Mouse (Mus musculus): ENCODE data around the gene Ing2. TPM values are rescaled to one million over a fixed set of nuclear protein-coding genes. Genes with fewer than 3 reads are reported as not detected.

Gene Ing2
- polyA plus RNA-seq, 1 experiment from 2014 or later, result 10.9 TPM

GRCm38 (mm10) chr8:47642514-47643064 is 32.8 kb downstream of the Ing2 start:
- no peak overlapping the region for H3K4me3 ChIP-seq (ENCODE audit: low read length)
- WGBS, result 88% methylated on average over 9 of the region's 9 CpGs
- H3K36me3 ChIP-seq (ENCODE audit: control insufficient read depth, insufficient read depth, low read length), result no peaks in the 10 kb centered on the region
- H3K4me1 ChIP-seq (replicated peaks; ENCODE audit: control insufficient read depth, insufficient read depth, low read length), result no peaks in the 10 kb centered on the region
- no peak overlapping the region for H3K27ac ChIP-seq (ENCODE audit: low read length)
- H3K27me3 ChIP-seq (ENCODE audit: control insufficient read depth, insufficient read depth, low read depth, low read length), result no peaks in the 10 kb centered on the region
- no peak overlapping the region for H3K9ac ChIP-seq (ENCODE audit: low read length)
- no peak for ATAC-seq (ENCODE audit: low read depth)
- H3K4me2 ChIP-seq (ENCODE audit: low read depth, low read length), result no peak overlapping the region
- peaks cover 9% of the 10 kb centered on the region for H3K9me3 ChIP-seq (ENCODE audit: control insufficient read depth, low read length)

- H3K36me3 ChIP-seq (ENCODE audit: control insufficient read depth, insufficient read depth, low read length), result no peaks in the 10 kb centered on the region
- ATAC-seq (ENCODE audit: low read depth), result no peak
- 52% methylated on average over 4 of the region's 4 CpGs for WGBS
- no peak overlapping the region for H3K4me3 ChIP-seq (ENCODE audit: low read length)
- H3K4me2 ChIP-seq (ENCODE audit: low read depth, low read length), result no peak overlapping the region
- no peaks in the 10 kb centered on the region for H3K27me3 ChIP-seq (ENCODE audit: control insufficient read depth, insufficient read depth, low read depth, low read length)
- no peaks in the 10 kb centered on the region for H3K4me1 ChIP-seq (replicated peaks; ENCODE audit: control insufficient read depth, insufficient read depth, low read length)
- no peak overlapping the region for H3K9ac ChIP-seq (ENCODE audit: low read length)
- H3K27ac ChIP-seq (ENCODE audit: low read length), result no peak overlapping the region
- peaks cover 4% of the 10 kb centered on the region; the same call in 1 of the 2 replicates for H3K9me3 ChIP-seq (ENCODE audit: control insufficient read depth, low read length)
Measured at GRCm38 (mm10) chr8:47637152-47637551, 38.2 kb downstream of the Ing2 start.

GRCm38 (mm10) chr8:47636032-47636431 is 39.3 kb downstream of the Ing2 start:
- H3K4me3 ChIP-seq (ENCODE audit: low read length), result no peak overlapping the region
- WGBS, result 62% methylated on average over 3 of the region's 3 CpGs
- ATAC-seq (ENCODE audit: low read depth), result no peak
- no peak overlapping the region for H3K27ac ChIP-seq (ENCODE audit: low read length)
- H3K36me3 ChIP-seq (ENCODE audit: control insufficient read depth, insufficient read depth, low read length), result no peaks in the 10 kb centered on the region
- no peak overlapping the region for H3K9ac ChIP-seq (ENCODE audit: low read length)
- H3K4me1 ChIP-seq (replicated peaks; ENCODE audit: control insufficient read depth, insufficient read depth, low read length), result no peaks in the 10 kb centered on the region
- H3K27me3 ChIP-seq (ENCODE audit: control insufficient read depth, insufficient read depth, low read depth, low read length), result no peaks in the 10 kb centered on the region
- no peak overlapping the region; the same call in 1 of the 2 replicates for H3K4me2 ChIP-seq (ENCODE audit: low read depth, low read length)
- peaks cover 3% of the 10 kb centered on the region; the same call in 1 of the 2 replicates for H3K9me3 ChIP-seq (ENCODE audit: control insufficient read depth, low read length)

- H3K4me2 ChIP-seq (ENCODE audit: low read depth, low read length), result peak overlapping the region; percentile 34
- H3K9ac ChIP-seq (ENCODE audit: low read length), result no peak overlapping the region
- no peaks in the 10 kb centered on the region for H3K27me3 ChIP-seq (ENCODE audit: control insufficient read depth, insufficient read depth, low read depth, low read length)
- H3K27ac ChIP-seq (ENCODE audit: low read length), result no peak overlapping the region
- 38% methylated on average over 10 of the region's 10 CpGs for WGBS
- H3K36me3 ChIP-seq (ENCODE audit: control insufficient read depth, insufficient read depth, low read length), result no peaks in the 10 kb centered on the region
- H3K4me1 ChIP-seq (replicated peaks; ENCODE audit: control insufficient read depth, insufficient read depth, low read length), result no peaks in the 10 kb centered on the region
- no peak overlapping the region for H3K4me3 ChIP-seq (ENCODE audit: low read length)
- H3K9me3 ChIP-seq (ENCODE audit: control insufficient read depth, low read length), result peaks cover 3% of the 10 kb centered on the region; the same call in 1 of the 2 replicates
- no peak for ATAC-seq (ENCODE audit: low read depth)
Measured at GRCm38 (mm10) chr8:47634791-47635341, 40.5 kb downstream of the Ing2 start.

- no peaks in the 10 kb centered on the region for H3K36me3 ChIP-seq (ENCODE audit: control insufficient read depth, insufficient read depth, low read length)
- no peaks in the 10 kb centered on the region for H3K27me3 ChIP-seq (ENCODE audit: control insufficient read depth, insufficient read depth, low read depth, low read length)
- H3K9ac ChIP-seq (ENCODE audit: low read length), result no peak overlapping the region
- H3K4me1 ChIP-seq (replicated peaks; ENCODE audit: control insufficient read depth, insufficient read depth, low read length), result no peaks in the 10 kb centered on the region
- no peak for ATAC-seq (ENCODE audit: low read depth)
- H3K4me2 ChIP-seq (ENCODE audit: low read depth, low read length), result no peak overlapping the region
- WGBS, result 70% methylated on average over 1 of the region's 1 CpGs
- H3K4me3 ChIP-seq (ENCODE audit: low read length), result no peak overlapping the region
- H3K9me3 ChIP-seq (ENCODE audit: control insufficient read depth, low read length), result no peaks in the 10 kb centered on the region
- H3K27ac ChIP-seq (ENCODE audit: low read length), result no peak overlapping the region
Measured at GRCm38 (mm10) chr8:47621144-47621543, 54.2 kb downstream of the Ing2 start.

Other genes with a start within 250 kb of the Ing2 start
- gene Stox2, start 229.2 kb downstream of the Ing2 start, polyA plus RNA-seq (2015; fragmentation: Nextera tagmentation; extraction: Ambion mirVana), result 10.7 and 11.6 TPM in 2 replicates
- 28.2 and 30.5 TPM in 2 replicates for gene Trappc11, start 142.1 kb downstream of the Ing2 start, polyA plus RNA-seq (2015; fragmentation: Nextera tagmentation; extraction: Ambion mirVana)
- 31.3 and 35.1 TPM in 2 replicates for gene Rwdd4a, start 141.9 kb downstream of the Ing2 start, polyA plus RNA-seq (2015; fragmentation: Nextera tagmentation; extraction: Ambion mirVana)
- gene Cdkn2aip, start 38.4 kb upstream of the Ing2 start, polyA plus RNA-seq (2015; fragmentation: Nextera tagmentation; extraction: Ambion mirVana), result 23.4 and 26.1 TPM in 2 replicates
- gene Cldn24, start 146.6 kb upstream of the Ing2 start, polyA plus RNA-seq (2015; fragmentation: Nextera tagmentation; extraction: Ambion mirVana), result not detected in 2 replicates
- gene Cldn22, start 148.9 kb upstream of the Ing2 start, polyA plus RNA-seq (2015; fragmentation: Nextera tagmentation; extraction: Ambion mirVana), result not detected in 2 replicates